Mouse (Mus musculus): Measurements from ENCODE around the gene Sycp3.

DNA sequence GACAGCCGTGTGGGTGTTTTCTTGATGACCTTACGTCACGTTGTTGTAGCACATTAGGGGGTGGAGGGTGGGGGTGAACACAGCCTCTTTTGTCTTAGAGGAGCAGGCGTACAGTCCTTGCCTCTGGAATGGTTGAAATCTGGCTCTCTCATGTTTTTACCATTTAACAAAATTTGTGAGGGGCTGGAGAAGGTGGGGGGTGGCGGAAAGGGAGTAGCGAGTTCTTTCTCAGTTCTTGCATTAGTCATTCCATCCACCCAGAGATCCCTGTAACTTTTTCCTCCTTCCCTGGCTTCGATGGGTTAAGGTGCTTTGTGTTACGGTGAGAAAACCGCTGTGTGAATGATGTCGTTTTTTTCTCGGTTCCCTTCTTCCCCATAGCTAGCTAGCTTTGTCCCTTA lies 39.2 kb upstream of the Sycp3 start:
- TF ChIP-seq MAFK (IDR thresholded peaks at IDR 0.05; ENCODE audit: insufficient read depth, low read depth, low read length) (no peak), ZNF384 (IDR thresholded peaks at IDR 0.05; ENCODE audit: low read depth, low read length) (no peak), ZC3H11A (IDR thresholded peaks at IDR 0.05; ENCODE audit: borderline replicate concordance, low read depth, low read length) (no peak), HCFC1 (IDR thresholded peaks at IDR 0.05; ENCODE audit: borderline replicate concordance, insufficient read depth, low read length) (no peak), CHD2 (IDR thresholded peaks at IDR 0.05; ENCODE audit: low read depth, low read length) (no peak)

All from ES-E14 (cell line).